Mouse (Mus musculus) bone marrow macrophage, adult 2 months (primary cell): ENCODE data around the gene Sumo1.

Source experiments
- CTCF ChIP-seq: IDR thresholded peaks from 2 replicates; pipeline ENCODE4 v1.5.1; 2012; ENCODE audit warnings: low read depth, mild to moderate bottlenecking, low read length, moderate library complexity
- POLR2A ChIP-seq: IDR thresholded peaks from 2 replicates; pipeline ENCODE4 v1.6.1; 2012; ENCODE audit warnings: mild to moderate bottlenecking, low read depth, low read length, borderline replicate concordance

DNA sequence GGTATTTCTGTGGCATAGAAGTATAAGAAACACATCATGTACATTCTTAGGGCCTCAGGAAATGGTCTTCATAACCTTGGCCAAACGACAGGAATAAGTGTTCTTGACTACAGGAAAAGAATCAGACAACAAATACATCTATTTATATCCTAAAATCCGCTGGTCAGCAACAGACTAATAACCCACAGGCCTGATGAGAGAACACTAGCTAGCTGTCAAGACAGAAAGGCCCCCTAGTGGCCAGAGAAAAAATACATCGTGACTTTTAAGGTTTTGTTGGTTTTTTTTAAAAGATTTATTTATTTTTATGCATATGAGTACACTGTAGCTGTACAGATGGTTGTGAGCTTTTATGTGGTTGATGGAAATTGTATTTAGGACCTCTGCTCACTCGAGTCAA, 49.3 kb upstream of the Sumo1 start:
- TF ChIP-seq CTCF = no peak
- TF ChIP-seq POLR2A = no peak
